Mouse (Mus musculus): Measurements from ENCODE around the gene Ccdc121.

GRCm38 (mm10) chr1:181460283-181460682 is 51.0 kb downstream of the Ccdc121 start:
- TF ChIP-seq CTCF (IDR thresholded peaks at IDR 0.05; ENCODE audit: control insufficient read depth, insufficient read depth, low read length) (no peak), POLR2A (IDR thresholded peaks at IDR 0.05; ENCODE audit: borderline replicate concordance, control insufficient read depth, low read depth, low read length) (no peak)

All from bone marrow, adult 2 months (tissue).